Mouse (Mus musculus): Measurements from ENCODE around the gene Trio. TPM values are rescaled to one million over a fixed set of nuclear protein-coding genes. Genes with fewer than 3 reads are reported as not detected.

The Trio gene
- polyA plus RNA-seq, 1 experiment from 2014 or later = 18.6 TPM

- H3K36me3 ChIP-seq = peaks cover 21% of the 10 kb centered on the region
- H3K4me1 ChIP-seq (replicated peaks) = peaks cover 48% of the 10 kb centered on the region
- H3K27me3 ChIP-seq (replicated peaks) = no peaks in the 10 kb centered on the region
- H3K9ac ChIP-seq = no peak overlapping the region
- no peak overlapping the region for H3K4me3 ChIP-seq
- ATAC-seq (ENCODE audit: insufficient number of reproducible peaks, low FRiP score) = no peak
- H3K27ac ChIP-seq (ENCODE audit: poor library complexity, severe bottlenecking) = peak overlapping the region; percentile 53
- H3K9me3 ChIP-seq (replicated peaks) = no peaks in the 10 kb centered on the region
- WGBS = 76% methylated on average over 1 of the region's 1 CpGs
- no peak overlapping the region for H3K4me2 ChIP-seq
These were observed 166.1 kb downstream of the Trio start for GRCm38 (mm10) chr15:27859590-27859989.

GRCm38 (mm10) chr15:27859115-27859514 lies 166.5 kb downstream of the Trio start:
- no peak overlapping the region for H3K4me2 ChIP-seq
- H3K4me1 ChIP-seq (replicated peaks) = peaks cover 48% of the 10 kb centered on the region
- peak overlapping the region; percentile 63; the same call in 1 of the 2 replicates for H3K27ac ChIP-seq (ENCODE audit: poor library complexity, severe bottlenecking)
- 18% methylated on average over 6 of the region's 6 CpGs for WGBS
- H3K36me3 ChIP-seq = peaks cover 25% of the 10 kb centered on the region
- ATAC-seq (ENCODE audit: insufficient number of reproducible peaks, low FRiP score) = 0 out of 2 replicates have a peak, but pooled peaks have one; percentile 12
- no peak overlapping the region for H3K9ac ChIP-seq
- no peaks in the 10 kb centered on the region for H3K27me3 ChIP-seq (replicated peaks)
- H3K9me3 ChIP-seq (replicated peaks) = no peaks in the 10 kb centered on the region
- no peak overlapping the region for H3K4me3 ChIP-seq

GRCm38 (mm10) chr15:27858179-27858819 lies 167.3 kb downstream of the Trio start:
- WGBS = 65% methylated on average over 7 of the region's 7 CpGs
- Histone ChIP-seq H3K4me2 (no peak overlapping the region), H3K27me3 (replicated peaks) (no peaks in the 10 kb centered on the region), H3K27ac (ENCODE audit: poor library complexity, severe bottlenecking) (no peak overlapping the region), H3K9me3 (replicated peaks) (no peaks in the 10 kb centered on the region), H3K4me1 (replicated peaks) (peaks cover 48% of the 10 kb centered on the region), H3K4me3 (no peak overlapping the region), H3K36me3 (peaks cover 33% of the 10 kb centered on the region), H3K9ac (no peak overlapping the region)
- ATAC-seq (ENCODE audit: insufficient number of reproducible peaks, low FRiP score) = no peak

- 70% methylated on average over 7 of the region's 7 CpGs for WGBS
- Histone ChIP-seq H3K36me3 (peaks cover 39% of the 10 kb centered on the region), H3K4me3 (no peak overlapping the region), H3K27ac (ENCODE audit: poor library complexity, severe bottlenecking) (no peak overlapping the region), H3K27me3 (replicated peaks) (no peaks in the 10 kb centered on the region), H3K4me1 (replicated peaks) (peaks cover 48% of the 10 kb centered on the region), H3K9me3 (replicated peaks) (no peaks in the 10 kb centered on the region), H3K4me2 (no peak overlapping the region), H3K9ac (no peak overlapping the region)
- no peak for ATAC-seq (ENCODE audit: insufficient number of reproducible peaks, low FRiP score)
These were observed 168.4 kb downstream of the Trio start for GRCm38 (mm10) chr15:27857242-27857641.

- peak; percentile 67 for ATAC-seq (ENCODE audit: insufficient number of reproducible peaks, low FRiP score)
- H3K27ac ChIP-seq (ENCODE audit: poor library complexity, severe bottlenecking) = peak overlapping the region; percentile 59
- peak overlapping the region; percentile 70 for H3K4me2 ChIP-seq
- WGBS = 25% methylated on average over 29 of the region's 29 CpGs
- no peaks in the 10 kb centered on the region for H3K9me3 ChIP-seq (replicated peaks)
- H3K4me1 ChIP-seq (replicated peaks) = peaks cover 48% of the 10 kb centered on the region
- peaks cover 43% of the 10 kb centered on the region for H3K36me3 ChIP-seq
- H3K4me3 ChIP-seq = peak overlapping the region; percentile 34
- H3K9ac ChIP-seq = peak overlapping the region; percentile 55; the same call in 1 of the 2 replicates
- no peaks in the 10 kb centered on the region for H3K27me3 ChIP-seq (replicated peaks)
These were observed 169.4 kb downstream of the Trio start for GRCm38 (mm10) chr15:27856050-27856787.

- H3K9me3 ChIP-seq (replicated peaks) = no peaks in the 10 kb centered on the region
- 76% methylated on average over 6 of the region's 6 CpGs for WGBS
- no peaks in the 10 kb centered on the region for H3K27me3 ChIP-seq (replicated peaks)
- no peak overlapping the region for H3K4me2 ChIP-seq
- no peak overlapping the region for H3K9ac ChIP-seq
- H3K36me3 ChIP-seq = peaks cover 77% of the 10 kb centered on the region
- no peak for ATAC-seq (ENCODE audit: insufficient number of reproducible peaks, low FRiP score)
- H3K27ac ChIP-seq (ENCODE audit: poor library complexity, severe bottlenecking) = no peak overlapping the region
- peaks cover 11% of the 10 kb centered on the region for H3K4me1 ChIP-seq (replicated peaks)
- H3K4me3 ChIP-seq = no peak overlapping the region
These were observed 174.3 kb downstream of the Trio start for GRCm38 (mm10) chr15:27851312-27851711.

- Histone ChIP-seq H3K36me3 (peaks cover 81% of the 10 kb centered on the region), H3K27me3 (replicated peaks) (no peaks in the 10 kb centered on the region), H3K27ac (ENCODE audit: poor library complexity, severe bottlenecking) (no peak overlapping the region), H3K4me3 (no peak overlapping the region), H3K4me2 (no peak overlapping the region), H3K9me3 (replicated peaks) (no peaks in the 10 kb centered on the region), H3K4me1 (replicated peaks) (peaks cover 7% of the 10 kb centered on the region), H3K9ac (no peak overlapping the region)
- no peak for ATAC-seq (ENCODE audit: insufficient number of reproducible peaks, low FRiP score)
- whole genome bisulfite sequencing = 86% methylated on average over 14 of the region's 14 CpGs
These were observed 174.7 kb downstream of the Trio start for GRCm38 (mm10) chr15:27850904-27851303.

- Histone ChIP-seq H3K27me3 (replicated peaks) (no peaks in the 10 kb centered on the region), H3K27ac (ENCODE audit: poor library complexity, severe bottlenecking) (no peak overlapping the region), H3K4me2 (no peak overlapping the region), H3K9me3 (replicated peaks) (no peaks in the 10 kb centered on the region), H3K36me3 (peaks cover 88% of the 10 kb centered on the region), H3K4me3 (no peak overlapping the region), H3K9ac (no peak overlapping the region), H3K4me1 (replicated peaks) (no peaks in the 10 kb centered on the region)
- no peak for ATAC-seq (ENCODE audit: insufficient number of reproducible peaks, low FRiP score)
- WGBS = 90% methylated on average over 4 of the region's 4 CpGs
These were observed 175.7 kb downstream of the Trio start for GRCm38 (mm10) chr15:27849910-27850309.

GRCm38 (mm10) chr15:27841696-27842095 lies 184.0 kb downstream of the Trio start:
- no peak for ATAC-seq (ENCODE audit: insufficient number of reproducible peaks, low FRiP score)
- Histone ChIP-seq H3K9me3 (replicated peaks) (no peaks in the 10 kb centered on the region), H3K36me3 (peaks cover 69% of the 10 kb centered on the region), H3K27ac (ENCODE audit: poor library complexity, severe bottlenecking) (no peak overlapping the region), H3K4me3 (no peak overlapping the region), H3K4me1 (replicated peaks) (peaks cover 27% of the 10 kb centered on the region), H3K9ac (no peak overlapping the region), H3K4me2 (no peak overlapping the region), H3K27me3 (replicated peaks) (no peaks in the 10 kb centered on the region)
- WGBS = 90% methylated on average over 15 of the region's 15 CpGs

- 12% methylated on average over 8 of the region's 8 CpGs for WGBS
- H3K4me2 ChIP-seq = peak overlapping the region; percentile 53
- no peaks in the 10 kb centered on the region for H3K27me3 ChIP-seq (replicated peaks)
- ATAC-seq (ENCODE audit: insufficient number of reproducible peaks, low FRiP score) = peak; percentile 84
- H3K4me1 ChIP-seq (replicated peaks) = peaks cover 27% of the 10 kb centered on the region
- peak overlapping the region; percentile 91 for H3K27ac ChIP-seq (ENCODE audit: poor library complexity, severe bottlenecking)
- H3K4me3 ChIP-seq = no peak overlapping the region
- H3K9me3 ChIP-seq (replicated peaks) = no peaks in the 10 kb centered on the region
- H3K36me3 ChIP-seq = peaks cover 63% of the 10 kb centered on the region
- peak overlapping the region; percentile 10; the same call in 1 of the 2 replicates for H3K9ac ChIP-seq
These were observed 185.1 kb downstream of the Trio start for GRCm38 (mm10) chr15:27840579-27840978.

- H3K36me3 ChIP-seq = peaks cover 62% of the 10 kb centered on the region
- no peaks in the 10 kb centered on the region for H3K9me3 ChIP-seq (replicated peaks)
- peaks cover 27% of the 10 kb centered on the region for H3K4me1 ChIP-seq (replicated peaks)
- no peaks in the 10 kb centered on the region for H3K27me3 ChIP-seq (replicated peaks)
- peak; percentile 54 for ATAC-seq (ENCODE audit: insufficient number of reproducible peaks, low FRiP score)
- peak overlapping the region; percentile 53 for H3K4me2 ChIP-seq
- peak overlapping the region; percentile 10 for H3K9ac ChIP-seq
- WGBS = 35% methylated on average over 6 of the region's 6 CpGs
- H3K4me3 ChIP-seq = no peak overlapping the region
- H3K27ac ChIP-seq (ENCODE audit: poor library complexity, severe bottlenecking) = peak overlapping the region; percentile 91
These were observed 185.5 kb downstream of the Trio start for GRCm38 (mm10) chr15:27840125-27840524.
